Mouse (Mus musculus): ENCODE measurements at regions not wholly inside any gene's neighbourhood (a gene's known extent, or its start where the extent isn't known, plus 50 kb on each side); places are given as distances from the start of the nearest gene placed in this dataset.
A peak's percentile ranks its signal among the peaks of the same experiment; 100 is the strongest.

GRCm38 (mm10) chr4:105323446-105323845 lies 166.3 kb downstream of the Plpp3 start:
- DNase-seq (ENCODE audit: extremely low spot score in 1 of 2, low spot score in 1 of 2), result no peak

- DNase-seq (ENCODE audit: extremely low spot score in 1 of 2, low spot score in 1 of 2), result no peak
These were observed 169.8 kb downstream of the Plpp3 start for GRCm38 (mm10) chr4:105326989-105327388.

DNA sequence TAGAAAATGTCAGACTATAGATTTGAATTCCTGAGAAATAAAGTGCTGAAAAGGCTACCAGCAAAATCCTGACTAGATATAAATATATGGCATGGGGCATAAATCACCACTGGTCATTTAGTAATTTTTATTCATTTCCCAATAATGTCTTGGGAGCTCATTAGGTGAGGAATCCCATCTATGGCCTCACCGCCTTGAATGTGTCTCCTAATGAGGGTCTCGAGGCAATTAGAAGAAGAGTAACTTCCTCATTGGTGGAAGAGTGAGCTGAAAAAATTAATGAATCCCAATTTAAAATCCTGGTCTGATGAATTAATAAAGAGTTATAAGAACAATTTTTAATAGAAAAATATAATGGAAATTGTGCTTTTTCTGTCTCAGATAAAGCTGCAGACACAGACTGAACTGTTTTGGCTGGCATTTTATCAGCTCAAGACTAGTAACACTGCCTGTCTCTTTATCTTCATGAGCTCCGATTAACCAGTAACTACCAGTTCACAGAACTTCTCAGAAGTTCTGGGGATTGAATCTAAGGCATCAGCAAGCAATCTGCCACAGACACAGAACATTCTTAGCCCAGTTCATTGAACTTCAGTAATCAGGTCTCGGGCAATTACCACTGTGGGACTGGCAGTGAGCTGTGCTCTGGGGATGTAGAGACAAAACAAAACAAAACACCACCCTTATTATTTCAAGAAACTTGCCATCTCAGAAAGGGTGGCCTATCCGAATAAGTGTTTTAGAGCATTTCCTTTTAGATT lies 170.7 kb downstream of the Plpp3 start:
- no peak for DNase-seq (ENCODE audit: extremely low spot score in 1 of 2, low spot score in 1 of 2)

DNA sequence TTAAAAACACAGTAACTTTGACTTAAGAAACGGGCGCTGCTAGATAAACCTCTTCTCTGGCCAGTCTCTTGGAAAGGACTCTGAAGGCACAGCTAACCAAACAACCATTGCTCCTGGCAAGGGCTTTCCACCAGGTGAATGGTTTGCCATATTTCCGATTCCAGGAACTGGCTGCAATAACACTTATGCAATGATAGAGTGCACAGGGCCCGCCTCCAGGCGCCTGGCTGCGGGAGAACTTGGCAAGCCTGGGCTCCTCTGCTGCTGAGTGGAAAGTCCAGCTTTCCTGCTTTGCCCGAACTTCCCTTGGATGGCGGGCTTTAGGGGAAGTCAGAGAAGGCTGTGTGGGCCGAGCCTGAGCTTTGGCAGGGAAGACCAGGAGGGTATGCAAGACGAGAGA lies 171.6 kb downstream of the Plpp3 start:
- no peak for DNase-seq (ENCODE audit: extremely low spot score in 1 of 2, low spot score in 1 of 2)

DNA sequence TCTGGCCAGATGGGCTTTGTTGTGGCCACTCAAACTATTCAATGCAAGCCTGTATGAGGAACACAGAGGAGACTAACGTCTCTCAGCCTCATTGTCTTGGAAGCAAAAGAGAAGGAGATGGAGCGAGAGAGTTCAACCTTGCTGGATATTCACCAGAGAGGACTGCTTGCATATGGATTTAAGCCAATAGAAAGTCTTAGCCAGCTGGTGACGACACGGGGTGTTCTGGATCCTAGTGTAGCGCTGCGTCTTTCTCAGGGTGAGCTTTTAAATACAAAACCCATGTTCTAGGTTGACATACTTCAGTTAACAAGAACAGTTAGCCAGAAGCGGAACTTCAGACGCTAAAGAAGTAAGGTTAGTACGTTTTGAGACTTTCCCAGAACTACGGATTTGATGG lies 174.9 kb downstream of the Plpp3 start:
- no peak for DNase-seq (ENCODE audit: extremely low spot score in 1 of 2, low spot score in 1 of 2)

DNA sequence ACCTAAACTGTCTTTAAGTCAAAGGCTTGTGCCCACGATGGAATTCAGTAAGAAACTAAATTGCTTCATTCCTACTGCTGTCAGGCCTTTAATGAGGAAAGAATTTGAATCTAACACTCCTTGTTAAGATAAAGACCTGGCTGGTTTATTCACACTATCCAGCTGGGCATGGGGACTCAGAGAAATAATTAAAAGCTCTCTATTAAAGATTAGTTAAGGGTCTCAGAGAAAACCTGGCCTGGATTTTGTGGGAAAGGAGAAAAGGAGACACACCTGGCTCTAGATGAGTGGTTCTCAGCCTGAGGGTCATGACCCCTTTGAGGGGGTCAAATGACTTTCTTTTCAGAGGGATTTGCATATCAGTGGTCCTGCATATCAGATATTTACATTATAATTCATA lies 178.7 kb downstream of the Plpp3 start:
- DNase-seq (ENCODE audit: extremely low spot score in 1 of 2, low spot score in 1 of 2), result no peak

DNA sequence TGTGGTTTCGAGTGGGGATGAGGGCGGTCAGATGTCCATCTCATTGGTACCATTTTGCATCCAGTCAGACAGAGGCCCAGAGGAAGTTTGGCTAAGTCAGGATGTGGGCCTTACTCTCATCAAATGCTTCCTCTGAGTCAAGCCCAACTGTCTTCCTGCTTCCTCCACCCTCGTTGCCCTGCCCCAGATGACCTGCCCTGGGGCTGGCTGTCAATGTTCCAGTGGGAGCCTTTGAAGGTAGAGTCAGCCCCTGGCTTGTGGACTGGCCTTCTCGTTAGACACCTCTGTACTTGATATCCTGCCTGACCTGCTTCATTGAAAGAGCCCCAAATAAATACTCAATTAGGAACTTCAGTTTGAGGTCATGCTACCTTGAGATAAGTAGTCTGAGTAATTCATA lies 179.4 kb downstream of the Plpp3 start:
- DNase-seq (ENCODE audit: extremely low spot score in 1 of 2, low spot score in 1 of 2), result no peak

DNA sequence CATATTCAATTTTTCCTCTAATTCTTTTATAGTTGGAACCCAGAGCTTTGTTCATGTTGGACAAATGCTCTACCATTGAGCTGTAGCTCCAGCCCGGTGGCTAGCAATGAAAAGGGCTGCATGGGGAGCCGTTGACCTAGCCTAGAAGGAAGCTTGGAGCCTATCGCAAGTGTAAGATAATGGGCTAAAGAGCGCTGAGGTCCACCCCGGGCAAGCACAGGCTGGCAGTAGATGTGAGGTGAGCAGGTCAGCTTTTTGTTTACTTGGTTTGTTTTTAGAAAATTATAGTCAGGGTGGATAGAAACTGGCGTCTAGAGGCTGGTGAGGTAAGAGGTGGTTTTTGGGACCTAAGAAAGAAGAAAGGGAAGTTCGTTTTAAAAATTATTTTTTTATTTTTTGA lies 181.0 kb downstream of the Plpp3 start:
- DNase-seq (ENCODE audit: extremely low spot score in 1 of 2, low spot score in 1 of 2), result no peak

DNA sequence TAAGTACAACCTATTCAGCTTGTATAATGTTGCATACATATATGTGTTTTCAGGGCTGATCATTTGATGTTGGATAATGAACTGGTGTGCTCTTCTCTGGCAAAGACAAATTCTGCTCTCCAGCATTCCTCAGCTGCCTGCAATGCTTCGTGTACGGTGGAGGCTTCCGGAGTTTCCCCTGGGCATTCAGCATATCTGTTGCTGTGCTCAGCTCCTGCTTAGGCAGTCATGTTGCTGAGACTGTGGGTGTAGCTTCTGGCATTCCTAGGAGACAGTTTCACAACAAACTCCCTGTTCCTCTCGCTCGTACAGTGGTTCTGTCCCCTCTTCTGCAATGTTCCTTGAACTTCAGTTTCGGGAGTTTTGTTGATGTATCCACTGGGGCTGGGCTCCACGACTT lies 181.7 kb downstream of the Plpp3 start:
- DNase-seq (ENCODE audit: extremely low spot score in 1 of 2, low spot score in 1 of 2), result no peak

GRCm38 (mm10) chr4:105341274-105341673 lies 184.1 kb downstream of the Plpp3 start:
- no peak for DNase-seq (ENCODE audit: extremely low spot score in 1 of 2, low spot score in 1 of 2)

GRCm38 (mm10) chr4:105346846-105347245 lies 189.7 kb downstream of the Plpp3 start:
- no peak for DNase-seq (ENCODE audit: extremely low spot score in 1 of 2, low spot score in 1 of 2)

DNA sequence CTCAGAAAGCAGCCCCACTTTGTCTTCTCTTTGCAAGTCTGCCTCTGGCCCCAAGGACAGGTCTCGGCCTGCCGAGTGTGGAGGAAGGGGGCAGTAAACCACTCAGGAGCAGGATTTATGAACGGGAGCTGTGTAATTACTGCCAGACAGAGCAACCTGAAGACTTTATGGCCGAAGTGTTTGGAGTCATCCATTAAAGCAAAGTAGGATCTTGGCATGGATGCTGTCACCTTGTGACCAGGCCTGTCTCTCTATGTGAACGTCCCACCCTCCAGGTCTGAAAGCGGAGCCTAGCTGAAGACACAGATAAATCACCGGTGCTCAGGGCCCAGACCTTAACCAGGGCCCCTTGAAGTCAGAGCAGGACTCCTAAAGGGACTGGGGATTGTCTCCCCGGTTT lies 190.8 kb downstream of the Plpp3 start:
- DNase-seq (ENCODE audit: extremely low spot score in 1 of 2, low spot score in 1 of 2), result no peak

- no peak for DNase-seq (ENCODE audit: extremely low spot score in 1 of 2, low spot score in 1 of 2)
These were observed 192.4 kb downstream of the Plpp3 start for GRCm38 (mm10) chr4:105349316-105350207.

GRCm38 (mm10) chr4:105352342-105352741 lies 195.2 kb downstream of the Plpp3 start:
- peak in 1 of 2 experiments; percentile 19 for DNase-seq (ENCODE audit: extremely low spot score in 1 of 2, low spot score in 1 of 2)

- DNase-seq (ENCODE audit: extremely low spot score in 1 of 2, low spot score in 1 of 2), result no peak
These were observed 195.8 kb downstream of the Plpp3 start for GRCm38 (mm10) chr4:105352953-105353352.

- no peak for DNase-seq (ENCODE audit: extremely low spot score in 1 of 2, low spot score in 1 of 2)
These were observed 196.9 kb downstream of the Plpp3 start for GRCm38 (mm10) chr4:105354097-105354496.

DNA sequence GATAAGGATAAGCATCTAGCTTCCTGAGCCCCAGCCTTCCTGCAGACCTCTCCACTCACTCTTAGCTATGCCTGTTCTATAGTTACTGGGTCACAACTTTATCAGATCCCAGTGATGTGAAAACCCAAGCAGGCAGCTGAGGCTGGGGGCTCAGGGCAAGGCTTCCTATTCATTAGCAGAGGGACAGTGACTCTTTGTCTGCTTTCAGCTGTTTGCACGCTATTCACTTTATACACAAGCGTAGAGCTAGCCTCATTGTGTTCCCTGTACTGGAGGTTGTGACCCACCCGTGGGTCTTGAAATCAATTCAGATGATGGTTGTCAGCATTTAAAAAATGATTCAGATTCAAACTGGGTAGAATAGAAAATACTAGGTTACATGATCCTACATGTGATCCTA lies 199.5 kb downstream of the Plpp3 start:
- no peak for DNase-seq (ENCODE audit: extremely low spot score in 1 of 2, low spot score in 1 of 2)

DNA sequence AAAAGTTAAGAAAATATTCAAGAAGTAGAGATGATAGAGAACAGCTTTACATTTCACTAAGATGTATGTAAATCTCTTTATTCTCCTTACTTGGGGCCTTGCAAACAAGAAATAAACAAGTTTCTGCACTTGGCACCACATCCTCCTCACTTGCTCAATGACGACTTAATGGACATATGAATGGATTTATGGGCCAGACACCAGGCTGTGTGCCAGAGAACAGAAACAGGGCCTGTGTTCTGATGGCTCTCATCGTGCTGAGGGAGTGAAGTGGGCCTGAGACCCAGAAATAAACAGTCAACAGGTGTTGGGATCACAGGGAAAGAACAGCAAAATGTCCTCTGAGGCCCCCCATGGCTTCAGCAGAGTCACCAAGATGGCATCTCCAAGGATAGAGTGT lies 201.6 kb downstream of the Plpp3 start:
- no peak for DNase-seq (ENCODE audit: extremely low spot score in 1 of 2, low spot score in 1 of 2)

DNA sequence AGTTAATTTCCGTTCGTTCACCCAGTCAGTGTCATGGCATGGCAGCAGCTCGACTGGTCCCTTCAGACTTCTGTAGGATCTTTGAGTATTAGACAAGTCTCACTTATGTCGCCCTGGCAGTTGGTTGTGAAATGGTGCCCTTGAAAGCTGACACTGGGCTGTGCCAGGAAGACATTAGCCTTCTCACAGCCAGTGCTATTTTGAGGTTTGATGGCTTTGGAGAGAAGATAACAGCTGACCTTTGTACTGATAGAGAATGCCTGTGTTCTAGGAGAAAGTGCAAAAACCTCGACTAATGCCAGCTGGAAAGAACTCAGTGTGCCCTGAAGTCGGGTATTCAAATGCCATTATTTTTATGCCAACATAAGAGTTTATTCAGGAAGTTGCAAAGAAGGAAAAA lies 207.3 kb downstream of the Plpp3 start:
- no peak for DNase-seq (ENCODE audit: extremely low spot score in 1 of 2, low spot score in 1 of 2)

DNA sequence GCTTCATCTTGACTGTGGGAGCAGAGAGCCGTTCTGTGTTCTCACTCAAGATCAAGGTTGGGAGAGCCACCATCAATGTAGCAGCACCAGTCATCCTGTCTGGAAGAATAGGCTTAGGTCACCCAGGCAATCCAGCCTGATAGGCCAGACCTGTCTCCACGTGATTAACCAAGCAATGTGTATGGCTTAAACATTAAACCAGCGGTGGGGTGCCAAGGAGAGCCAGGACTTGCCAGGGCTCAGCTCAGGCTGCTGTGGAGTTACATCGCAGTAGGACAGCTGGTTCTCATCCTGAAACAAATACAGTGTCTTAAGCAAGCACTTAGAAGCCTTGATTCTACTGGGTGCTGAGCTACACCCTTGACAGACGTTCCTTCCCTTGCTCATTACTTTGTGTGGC lies 207.9 kb downstream of the Plpp3 start:
- no peak for DNase-seq (ENCODE audit: extremely low spot score in 1 of 2, low spot score in 1 of 2)

- DNase-seq (ENCODE audit: extremely low spot score in 1 of 2, low spot score in 1 of 2), result no peak
These were observed 219.4 kb downstream of the Plpp3 start for GRCm38 (mm10) chr4:105376591-105376990.
